Mouse (Mus musculus): Measurements from ENCODE around the gene Kcnip4. TPM values are rescaled to one million over a fixed set of nuclear protein-coding genes. Genes with fewer than 3 reads are reported as not detected.

The Kcnip4 gene
- polyA plus RNA-seq, 1 experiment: not detected

DNA sequence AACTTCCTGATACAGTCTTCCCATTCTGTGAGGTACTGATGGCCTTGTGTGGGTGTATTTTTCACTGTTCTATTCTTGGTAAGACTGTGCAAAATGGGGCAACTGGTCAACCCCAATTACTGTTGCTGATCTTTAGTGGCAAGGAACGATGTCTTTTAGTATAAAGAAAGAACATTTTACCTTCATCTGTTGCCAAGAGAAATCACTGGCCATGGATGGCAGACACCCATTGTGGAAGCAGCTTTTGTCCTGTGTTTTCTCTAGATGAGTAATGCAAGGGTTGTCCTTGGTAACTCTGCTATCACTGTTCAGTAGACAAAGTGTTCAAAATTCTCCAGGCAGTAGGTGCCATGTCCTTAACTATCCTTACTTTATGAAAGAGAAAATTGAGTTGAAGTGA is 729.2 kb downstream of the Kcnip4 start:
- H3K27me3 ChIP-seq (ENCODE audit: control insufficient read depth, insufficient read depth, low read length): no peaks in the 10 kb centered on the region
- no peaks in the 10 kb centered on the region for H3K4me1 ChIP-seq (ENCODE audit: control insufficient read depth, insufficient read depth, insufficient read length, low read length)
- WGBS: 76% methylated on average over 1 of the region's 1 CpGs
- no peak for TF ChIP-seq CTCF (IDR thresholded peaks at IDR 0.05; ENCODE audit: extremely low read depth, insufficient read length, insufficient replicate concordance, low read depth, low read length)
- no peak for TF ChIP-seq POLR2A (IDR thresholded peaks at IDR 0.05; ENCODE audit: low read depth, low read length)
- no peak overlapping the region for H3K27ac ChIP-seq (ENCODE audit: insufficient read depth, low read depth, low read length)
- no peak overlapping the region for H3K4me3 ChIP-seq (ENCODE audit: low read depth, low read length)
- no peaks in the 10 kb centered on the region for H3K36me3 ChIP-seq (ENCODE audit: control insufficient read depth, insufficient read depth, low read length)

DNA sequence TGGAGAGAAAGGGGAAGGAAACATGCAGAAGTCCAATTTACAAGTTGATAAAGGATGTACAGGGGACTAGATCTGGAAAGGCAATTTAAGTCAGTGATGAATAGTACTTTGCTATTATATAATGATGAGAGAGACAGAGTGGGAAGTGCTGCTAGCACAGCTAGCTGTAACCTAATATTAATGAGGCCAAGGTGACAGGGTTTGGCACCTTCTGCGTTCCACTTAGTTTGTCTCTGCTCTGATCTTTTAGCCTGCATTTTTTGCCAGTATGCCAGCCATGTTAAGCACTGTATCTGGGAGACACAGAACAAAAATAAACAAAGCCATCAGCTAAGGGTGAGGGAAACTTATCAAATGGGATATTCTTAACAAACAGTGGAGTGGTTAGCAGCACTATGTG is 745.3 kb downstream of the Kcnip4 start:
- no peaks in the 10 kb centered on the region for H3K27me3 ChIP-seq (ENCODE audit: control insufficient read depth, insufficient read depth, low read length)
- no peaks in the 10 kb centered on the region for H3K4me1 ChIP-seq (ENCODE audit: control insufficient read depth, insufficient read depth, insufficient read length, low read length)
- no peak overlapping the region for H3K4me3 ChIP-seq (ENCODE audit: low read depth, low read length)
- TF ChIP-seq POLR2A (IDR thresholded peaks at IDR 0.05; ENCODE audit: low read depth, low read length) (no peak), CTCF (IDR thresholded peaks at IDR 0.05; ENCODE audit: extremely low read depth, insufficient read length, insufficient replicate concordance, low read depth, low read length) (no peak)
- H3K36me3 ChIP-seq (ENCODE audit: control insufficient read depth, insufficient read depth, low read length): no peaks in the 10 kb centered on the region
- 58% methylated on average over 1 of the region's 1 CpGs for WGBS
- H3K27ac ChIP-seq (ENCODE audit: insufficient read depth, low read depth, low read length): no peak overlapping the region

DNA sequence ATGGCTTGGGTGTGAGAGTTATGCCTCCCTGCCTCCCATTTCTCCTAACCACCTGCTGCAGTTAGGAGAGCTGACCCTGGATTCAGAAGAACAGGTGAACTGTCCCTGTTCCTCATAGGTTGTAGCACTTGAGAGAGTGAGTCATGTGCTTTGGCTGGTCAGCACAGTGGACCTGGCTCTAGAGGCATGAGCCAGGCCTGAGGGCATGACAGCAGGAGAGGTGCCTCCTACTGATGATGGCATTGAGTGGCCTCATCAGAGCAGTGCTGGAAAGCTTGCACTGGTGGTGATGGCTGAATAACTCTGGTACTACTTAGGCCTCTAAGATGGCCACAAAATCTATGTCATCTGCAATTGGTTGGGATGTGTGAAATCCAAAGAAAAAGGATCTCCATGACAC is 776.1 kb downstream of the Kcnip4 start:
- TF ChIP-seq CTCF (IDR thresholded peaks at IDR 0.05; ENCODE audit: extremely low read depth, insufficient read length, insufficient replicate concordance, low read depth, low read length): no peak
- no peak for TF ChIP-seq POLR2A (IDR thresholded peaks at IDR 0.05; ENCODE audit: low read depth, low read length)
- H3K27me3 ChIP-seq (ENCODE audit: control insufficient read depth, insufficient read depth, low read length): no peaks in the 10 kb centered on the region
- H3K4me3 ChIP-seq (ENCODE audit: low read depth, low read length): no peak overlapping the region
- no peaks in the 10 kb centered on the region for H3K36me3 ChIP-seq (ENCODE audit: control insufficient read depth, insufficient read depth, low read length)
- no peak overlapping the region for H3K27ac ChIP-seq (ENCODE audit: insufficient read depth, low read depth, low read length)
- no peaks in the 10 kb centered on the region for H3K4me1 ChIP-seq (ENCODE audit: control insufficient read depth, insufficient read depth, insufficient read length, low read length)

DNA sequence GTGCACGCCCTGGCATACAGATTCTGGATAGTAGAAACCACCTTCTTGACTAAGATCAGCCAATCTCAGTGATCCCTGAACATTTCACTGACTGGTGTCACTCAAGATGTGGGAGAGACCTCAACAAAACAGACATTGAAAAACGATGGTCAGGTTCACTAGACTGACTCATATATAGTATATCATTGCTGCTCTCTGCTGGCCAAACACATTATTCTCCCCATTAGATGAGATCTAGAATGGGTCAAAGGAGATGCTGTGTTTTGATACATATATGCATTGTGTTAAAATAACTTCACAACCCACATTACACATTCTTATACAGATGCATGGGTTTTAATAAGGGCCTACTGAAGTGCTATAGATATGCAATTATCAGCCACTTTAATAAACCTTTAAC is 787.1 kb downstream of the Kcnip4 start:
- WGBS: 42% methylated on average over 2 of the region's 2 CpGs
- H3K27ac ChIP-seq (ENCODE audit: insufficient read depth, low read depth, low read length): no peak overlapping the region
- no peaks in the 10 kb centered on the region for H3K4me1 ChIP-seq (ENCODE audit: control insufficient read depth, insufficient read depth, insufficient read length, low read length)
- H3K36me3 ChIP-seq (ENCODE audit: control insufficient read depth, insufficient read depth, low read length): no peaks in the 10 kb centered on the region
- TF ChIP-seq POLR2A (IDR thresholded peaks at IDR 0.05; ENCODE audit: low read depth, low read length) (no peak), CTCF (IDR thresholded peaks at IDR 0.05; ENCODE audit: extremely low read depth, insufficient read length, insufficient replicate concordance, low read depth, low read length) (no peak)
- H3K4me3 ChIP-seq (ENCODE audit: low read depth, low read length): no peak overlapping the region
- no peaks in the 10 kb centered on the region for H3K27me3 ChIP-seq (ENCODE audit: control insufficient read depth, insufficient read depth, low read length)

DNA sequence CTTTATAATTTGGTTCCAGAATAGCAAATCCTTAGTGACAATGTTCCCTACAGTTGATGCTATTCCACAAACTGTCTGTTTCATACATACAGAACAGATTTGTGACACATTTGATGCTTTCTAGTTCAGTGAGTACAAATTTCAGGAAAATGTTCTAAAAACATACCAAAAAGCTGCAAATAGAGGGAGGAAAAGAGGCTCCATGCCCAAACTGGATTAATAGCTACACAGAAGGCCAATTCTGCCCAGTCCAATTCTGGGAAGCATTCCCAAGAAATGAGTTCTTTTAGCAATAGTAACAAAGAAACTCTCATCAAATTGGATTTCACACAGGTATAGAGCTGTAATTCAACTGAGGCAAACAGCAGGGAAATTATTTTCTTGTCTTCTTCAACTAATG is 806.5 kb downstream of the Kcnip4 start:
- Histone ChIP-seq H3K4me1 (ENCODE audit: control insufficient read depth, insufficient read depth, insufficient read length, low read length) (no peaks in the 10 kb centered on the region), H3K36me3 (ENCODE audit: control insufficient read depth, insufficient read depth, low read length) (no peaks in the 10 kb centered on the region), H3K27ac (ENCODE audit: insufficient read depth, low read depth, low read length) (no peak overlapping the region), H3K4me3 (ENCODE audit: low read depth, low read length) (no peak overlapping the region), H3K27me3 (ENCODE audit: control insufficient read depth, insufficient read depth, low read length) (no peaks in the 10 kb centered on the region)
- TF ChIP-seq CTCF (IDR thresholded peaks at IDR 0.05; ENCODE audit: extremely low read depth, insufficient read length, insufficient replicate concordance, low read depth, low read length): no peak
- TF ChIP-seq POLR2A (IDR thresholded peaks at IDR 0.05; ENCODE audit: low read depth, low read length): no peak

- TF ChIP-seq POLR2A (IDR thresholded peaks at IDR 0.05; ENCODE audit: low read depth, low read length): no peak
- TF ChIP-seq CTCF (IDR thresholded peaks at IDR 0.05; ENCODE audit: extremely low read depth, insufficient read length, insufficient replicate concordance, low read depth, low read length): no peak
- H3K4me3 ChIP-seq (ENCODE audit: low read depth, low read length): no peak overlapping the region
- H3K4me1 ChIP-seq (ENCODE audit: control insufficient read depth, insufficient read depth, insufficient read length, low read length): no peaks in the 10 kb centered on the region
- WGBS: 90% methylated on average over 3 of the region's 3 CpGs
- H3K27ac ChIP-seq (ENCODE audit: insufficient read depth, low read depth, low read length): no peak overlapping the region
- H3K36me3 ChIP-seq (ENCODE audit: control insufficient read depth, insufficient read depth, low read length): no peaks in the 10 kb centered on the region
- H3K27me3 ChIP-seq (ENCODE audit: control insufficient read depth, insufficient read depth, low read length): no peaks in the 10 kb centered on the region
Measured at GRCm38 (mm10) chr5:48705997-48706396, 818.7 kb downstream of the Kcnip4 start.

- 87% methylated on average over 3 of the region's 3 CpGs for WGBS
- Histone ChIP-seq H3K4me1 (ENCODE audit: control insufficient read depth, insufficient read depth, insufficient read length, low read length) (no peaks in the 10 kb centered on the region), H3K36me3 (ENCODE audit: control insufficient read depth, insufficient read depth, low read length) (no peaks in the 10 kb centered on the region), H3K27me3 (ENCODE audit: control insufficient read depth, insufficient read depth, low read length) (no peaks in the 10 kb centered on the region), H3K27ac (ENCODE audit: insufficient read depth, low read depth, low read length) (no peak overlapping the region), H3K4me3 (ENCODE audit: low read depth, low read length) (no peak overlapping the region)
- TF ChIP-seq CTCF (IDR thresholded peaks at IDR 0.05; ENCODE audit: extremely low read depth, insufficient read length, insufficient replicate concordance, low read depth, low read length): no peak
Measured at GRCm38 (mm10) chr5:48687068-48687467, 837.6 kb downstream of the Kcnip4 start.

Data from small intestine, adult 2 months (tissue).